Mouse (Mus musculus) testis, adult 2 months (tissue): Measurements from ENCODE around the gene Qtrt1. TPM values are rescaled to one million over a fixed set of nuclear protein-coding genes. Genes with fewer than 3 reads are reported as not detected.

Experiments used
- H3K27ac ChIP-seq: fragments of 200-500 bp; 2 replicates; pipeline ENCODE4 v1.5.1; 2012; ENCODE audit warnings: low read depth, low read length; ENCODE audit not compliant: control insufficient read depth, insufficient read depth
- H3K27me3 ChIP-seq: fragments of 200-500 bp; 2 replicates; pipeline ENCODE4 v1.6.1; 2012; ENCODE audit warnings: mild to moderate bottlenecking, low read length, moderate library complexity; ENCODE audit not compliant: control insufficient read depth, insufficient read depth
- H3K36me3 ChIP-seq: fragments of 200-500 bp; 2 replicates; pipeline ENCODE4 v1.6.1; 2012; ENCODE audit warnings: mild to moderate bottlenecking, low read length; ENCODE audit not compliant: control insufficient read depth, insufficient read depth
- H3K4me1 ChIP-seq: fragments of 200-500 bp; 2 replicates; pipeline ENCODE4 v1.6.1; 2012; ENCODE audit warnings: low read length; ENCODE audit not compliant: control insufficient read depth, insufficient read depth
- H3K4me3 ChIP-seq: fragments of 200-500 bp; 2 replicates; pipeline ENCODE4 v1.5.1; 2012; ENCODE audit warnings: low read depth, mild to moderate bottlenecking, low read length, moderate library complexity, mixed read lengths; ENCODE audit not compliant: control insufficient read depth
- CTCF ChIP-seq: fragments of 200-500 bp; IDR thresholded peaks from 2 replicates; pipeline ENCODE4 v1.5.1; 2012; ENCODE audit warnings: low read depth, mild to moderate bottlenecking, inconsistent platforms, low read length, moderate library complexity; ENCODE audit not compliant: control insufficient read depth, insufficient read depth, insufficient replicate concordance
- POLR2A ChIP-seq: fragments of 200-500 bp; IDR thresholded peaks from 2 replicates; pipeline ENCODE4 v1.6.1; 2012; ENCODE audit warnings: low read depth, mild to moderate bottlenecking, inconsistent platforms, low read length, moderate library complexity; ENCODE audit not compliant: control insufficient read depth
- polyA plus RNA-seq: library from polyadenylated mRNA; depleted of rRNA; stranded (reverse); fragments of >200 nt; gene quantifications from 2 replicates; pipeline ENCODE4 v1.2.3, GENCODE M21; 2012

Gene Qtrt1
- polyA plus RNA-seq, 1 experiment: 19.6 TPM

GRCm38 (mm10) chr9:21372508-21372907, 39.1 kb upstream of the Qtrt1 start:
- H3K36me3 ChIP-seq: no peaks in the 10 kb centered on the region; the same call in none of the 2 replicates
- no peak overlapping the region for H3K27ac ChIP-seq
- no peak overlapping the region for H3K4me3 ChIP-seq
- H3K27me3 ChIP-seq: no peaks in the 10 kb centered on the region
- peaks cover 12% of the 10 kb centered on the region for H3K4me1 ChIP-seq
- TF ChIP-seq CTCF (no peak), POLR2A (no peak)

DNA sequence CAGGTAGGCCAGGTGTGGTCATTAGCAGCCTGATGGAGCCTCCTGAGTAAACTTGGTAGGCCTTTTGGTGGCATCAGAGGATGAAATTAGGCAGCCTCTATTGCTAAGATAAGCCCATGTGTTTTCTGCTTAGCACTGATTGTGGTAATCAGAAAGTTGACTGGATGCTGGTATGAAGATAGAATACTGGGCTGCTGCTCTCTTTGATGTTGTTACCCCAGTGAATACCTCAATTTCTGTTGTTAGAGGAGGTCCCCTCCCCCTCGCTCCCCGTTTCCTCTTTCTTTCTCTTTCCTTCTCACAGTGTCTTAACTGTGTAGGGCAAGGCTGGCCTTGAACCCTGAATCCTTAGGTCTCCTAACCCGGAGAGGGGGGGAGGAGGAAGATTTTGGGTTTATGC, 32.4 kb upstream of the Qtrt1 start:
- Histone ChIP-seq H3K4me1 (peaks cover 8% of the 10 kb centered on the region; the same call in 1 of the 2 replicates), H3K27ac (no peak overlapping the region), H3K36me3 (peaks cover 1% of the 10 kb centered on the region; the same call in 1 of the 2 replicates), H3K27me3 (no peaks in the 10 kb centered on the region), H3K4me3 (no peak overlapping the region)
- TF ChIP-seq CTCF (no peak), POLR2A (no peak)

- Histone ChIP-seq H3K36me3 (peaks cover 1% of the 10 kb centered on the region; the same call in 1 of the 2 replicates), H3K4me3 (no peak overlapping the region), H3K27ac (no peak overlapping the region), H3K4me1 (peaks cover 6% of the 10 kb centered on the region; the same call in 1 of the 2 replicates), H3K27me3 (no peaks in the 10 kb centered on the region)
- TF ChIP-seq CTCF (no peak), POLR2A (no peak)
These were observed 30.8 kb upstream of the Qtrt1 start for GRCm38 (mm10) chr9:21380868-21381267.

- TF ChIP-seq POLR2A: no peak
- no peak for TF ChIP-seq CTCF
- no peaks in the 10 kb centered on the region for H3K27me3 ChIP-seq
- H3K27ac ChIP-seq: no peak overlapping the region
- H3K4me1 ChIP-seq: peaks cover 3% of the 10 kb centered on the region; the same call in 1 of the 2 replicates
- peaks cover 1% of the 10 kb centered on the region; the same call in 1 of the 2 replicates for H3K36me3 ChIP-seq
- no peak overlapping the region for H3K4me3 ChIP-seq
These were observed 27.7 kb upstream of the Qtrt1 start for GRCm38 (mm10) chr9:21383966-21384365.

DNA sequence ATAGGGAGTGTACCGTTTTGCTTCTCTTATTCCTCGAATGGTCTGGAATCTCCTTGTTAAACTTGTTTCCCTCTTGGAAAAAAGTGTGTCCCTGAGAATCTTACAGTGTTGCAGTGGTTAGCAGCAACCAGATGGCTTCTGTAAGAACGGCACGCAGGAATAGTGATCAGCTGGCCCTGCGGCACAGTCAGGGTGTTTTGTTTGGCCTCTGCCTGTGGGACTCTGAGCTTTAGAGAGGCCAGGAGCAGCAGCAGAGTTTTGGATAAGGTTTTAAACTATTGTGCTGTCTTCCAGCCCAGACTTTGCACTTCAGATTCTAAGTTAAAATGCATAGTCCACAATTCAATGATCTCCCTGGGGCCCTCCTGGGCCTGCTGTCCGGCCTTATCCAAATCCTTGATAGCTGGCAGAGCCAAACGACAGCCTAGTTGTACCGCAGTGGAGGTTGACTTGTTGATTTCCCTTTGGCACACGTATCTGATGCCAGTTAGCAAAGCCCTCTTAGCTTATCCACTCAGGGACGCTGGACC, 18.9 kb upstream of the Qtrt1 start:
- Histone ChIP-seq H3K4me1 (no peaks in the 10 kb centered on the region), H3K27ac (no peak overlapping the region), H3K36me3 (peaks cover 19% of the 10 kb centered on the region), H3K27me3 (no peaks in the 10 kb centered on the region), H3K4me3 (no peak overlapping the region)
- TF ChIP-seq POLR2A (no peak), CTCF (no peak)

DNA sequence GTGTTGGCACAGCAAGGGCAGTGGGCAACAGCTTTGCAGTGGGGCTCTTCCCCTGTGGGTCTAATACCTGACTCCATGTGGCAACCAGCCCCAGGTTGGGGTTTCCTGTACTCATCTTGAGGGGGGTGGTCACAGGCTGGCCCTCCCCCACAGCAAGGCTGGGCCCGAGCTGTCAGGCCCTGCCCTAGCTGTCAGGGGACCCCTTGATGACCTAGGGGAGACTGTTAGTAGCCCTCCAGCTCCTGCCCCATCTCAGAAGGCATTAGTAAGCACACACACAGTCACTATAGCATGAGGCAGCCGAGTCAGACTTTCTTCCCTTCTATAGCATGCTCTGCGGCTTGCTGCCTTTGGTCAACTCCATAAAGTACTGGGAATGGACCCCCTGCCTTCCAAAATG, 15.9 kb upstream of the Qtrt1 start:
- Histone ChIP-seq H3K27me3 (no peaks in the 10 kb centered on the region), H3K27ac (no peak overlapping the region)

DNA sequence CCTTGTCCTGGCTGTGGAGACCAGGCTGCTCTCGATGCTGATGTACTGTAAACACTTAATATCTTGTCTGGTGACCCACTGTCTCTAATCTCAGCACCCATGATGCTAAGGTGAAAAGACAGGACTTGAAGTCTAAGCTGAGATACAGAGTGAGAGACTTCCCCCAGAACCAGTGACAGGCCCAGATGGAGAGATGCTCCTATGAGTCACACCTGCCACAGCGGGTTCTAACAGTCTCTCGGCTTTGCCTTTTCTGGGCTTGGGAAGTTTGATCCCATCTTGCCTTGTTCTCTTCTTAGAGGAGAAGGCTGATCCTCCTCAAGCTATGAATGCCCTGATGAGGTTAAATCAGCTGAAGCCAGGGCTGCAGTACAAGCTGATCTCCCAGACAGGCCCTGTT, 14.5 kb upstream of the Qtrt1 start:
- TF ChIP-seq POLR2A (no peak), CTCF (no peak)
- Histone ChIP-seq H3K4me3 (no peak overlapping the region), H3K36me3 (peaks cover 21% of the 10 kb centered on the region), H3K27me3 (no peaks in the 10 kb centered on the region), H3K27ac (no peak overlapping the region), H3K4me1 (no peaks in the 10 kb centered on the region)

More for the DNA sequence above, 15.9 kb upstream of the Qtrt1 start:
- no peak for TF ChIP-seq POLR2A
- no peak for TF ChIP-seq CTCF
- no peak overlapping the region for H3K4me3 ChIP-seq
- H3K36me3 ChIP-seq: peaks cover 23% of the 10 kb centered on the region
- no peaks in the 10 kb centered on the region for H3K4me1 ChIP-seq
